In the genomic region with DNA sequence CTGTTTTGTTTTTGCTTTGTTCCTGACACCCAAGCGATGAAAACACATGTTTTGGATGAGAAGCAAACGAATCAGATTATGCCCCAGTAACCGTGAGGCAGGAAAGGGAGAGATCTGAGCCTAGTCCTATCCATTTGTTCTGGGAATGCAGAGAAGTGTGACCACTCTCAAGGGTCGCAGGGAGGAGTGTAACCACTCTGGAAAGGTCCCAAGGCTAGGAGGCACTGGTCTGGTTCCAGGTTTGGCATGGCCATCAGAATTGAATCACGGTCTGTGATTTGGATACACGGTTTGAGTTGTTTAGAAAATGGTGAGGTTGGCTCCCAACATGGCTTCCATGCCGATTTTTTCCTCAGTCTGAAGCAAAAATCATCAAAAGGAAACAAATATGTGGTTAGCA, we compare ENCODE assay signal across 33 mouse cellular contexts. TPM values are rescaled to one million over a fixed set of nuclear protein-coding genes. Genes with fewer than 3 reads are reported as not detected.
DNase-seq lines count a peak whose midpoint lies in the region; TF ChIP-seq lines count a peak whose summit lies in the region.
"Had no signal": no experiment of that assay in that cellular context is flagged by ENCODE, and none has a peak within 500 bp of the region (broad histone marks: within the 10 kb centered on the region; RNA-seq: fewer than 3 reads in every experiment).

No protein-coding gene starts in this region.

- no peak for TF ChIP-seq EP300 in heart, adult 2 months (IDR thresholded peaks at IDR 0.05; ENCODE audit: insufficient read depth, low read depth, low read length)

- no peak overlapping the region for H3K4me3 ChIP-seq in heart, embryonic 10.5 days
- no peak overlapping the region for H3K4me3 ChIP-seq in heart, adult 2 months
- H3K4me3 ChIP-seq: embryonic facial prominence, embryonic 15.5 days; gastrocnemius, adult 2 months; hindbrain, embryonic 10.5 days; hindbrain, embryonic 13.5 days had no signal

- no peaks in the 10 kb centered on the region for H3K79me2 ChIP-seq in heart, adult 2 months (replicated peaks; ENCODE audit: control insufficient read depth, insufficient read depth, low read length)

- peak; percentile 62 to 65 for DNase-seq in cerebellum, postnatal 10 days
- DNase-seq in cerebellum, adult 9-11 months = no peak
- DNase-seq in heart, embryonic 10.5 days (ENCODE audit: low spot score) = peak; percentile 66
- DNase-seq in heart, adult 2 months = no peak
- peak; percentile 29 for DNase-seq in left cerebral cortex, postnatal 4 days
- no peak for DNase-seq in left cerebral cortex, postnatal 14 days (ENCODE audit: low spot score in 2 of 2)
- DNase-seq: adrenal gland, postnatal 10 days; adrenal gland, postnatal 36 days; cerebellum, adult 18-20 months; cerebellum, adult 9-10 months; cerebellum, postnatal 36 days; embryo, embryonic 11 days; forebrain, postnatal 0 days; gastrocnemius, adult 2 months; gastrocnemius, postnatal 14 days; heart, adult 18-20 months; heart, postnatal 36 days had no signal

- H3K27me3 ChIP-seq in heart, embryonic 10.5 days (ENCODE audit: insufficient read depth, poor library complexity, severe bottlenecking) = peaks cover 5% of the 10 kb centered on the region; the same call in 1 of the 2 replicates
- no peaks in the 10 kb centered on the region for H3K27me3 ChIP-seq in heart, adult 2 months (ENCODE audit: control insufficient read depth, insufficient read depth, low read length)
- H3K27me3 ChIP-seq: embryonic facial prominence, embryonic 15.5 days; hindbrain, embryonic 13.5 days had no signal

- H3K9me3 ChIP-seq in heart, embryonic 10.5 days = no peaks in the 10 kb centered on the region
- H3K9me3 ChIP-seq: embryonic facial prominence, embryonic 15.5 days; hindbrain, embryonic 13.5 days had no signal

- no peak overlapping the region for H3K27ac ChIP-seq in heart, embryonic 10.5 days
- no peak overlapping the region for H3K27ac ChIP-seq in heart, adult 2 months
- H3K27ac ChIP-seq: embryonic facial prominence, embryonic 15.5 days; gastrocnemius, adult 2 months; hindbrain, embryonic 10.5 days; hindbrain, embryonic 13.5 days had no signal

- no peak for TF ChIP-seq CTCF in heart, adult 2 months (IDR thresholded peaks at IDR 0.05)

- peaks cover 14% of the 10 kb centered on the region for H3K4me1 ChIP-seq in heart, embryonic 10.5 days
- no peaks in the 10 kb centered on the region for H3K4me1 ChIP-seq in heart, adult 2 months (ENCODE audit: control insufficient read depth, insufficient read depth, low read length)
- H3K4me1 ChIP-seq: embryonic facial prominence, embryonic 15.5 days; hindbrain, embryonic 13.5 days had no signal

- no peaks in the 10 kb centered on the region for H3K36me3 ChIP-seq in heart, embryonic 10.5 days
- no peaks in the 10 kb centered on the region for H3K36me3 ChIP-seq in heart, adult 2 months (ENCODE audit: control insufficient read depth, insufficient read depth, low read length)
- H3K36me3 ChIP-seq: embryonic facial prominence, embryonic 15.5 days; hindbrain, embryonic 10.5 days; hindbrain, embryonic 13.5 days had no signal

- no peak for TF ChIP-seq POLR2A in heart, adult 2 months (IDR thresholded peaks at IDR 0.05; ENCODE audit: insufficient read depth, low read depth, low read length)

- no peak overlapping the region for H3K9ac ChIP-seq in heart, adult 2 months (ENCODE audit: low read depth, low read length)
- H3K9ac ChIP-seq: embryonic facial prominence, embryonic 15.5 days; forebrain, postnatal 0 days; hindbrain, embryonic 13.5 days had no signal

- 61% methylated on average over 7 of the region's 7 CpGs for WGBS in heart, embryonic 10.5 days
- 69% methylated on average over 7 of the region's 7 CpGs for WGBS in heart, adult 2 months

- intact Hi-C loops in heart, adult 2 months (cut with DNase I) = no loop called here
- intact Hi-C loops in left cerebral cortex, postnatal 4 days (cut with DNase I) = no loop called here
- intact Hi-C loops in left cerebral cortex, postnatal 14 days (cut with DNase I) = no loop called here

RNA-seq across cellular contexts. Expression of a gene that starts 30.5 kb away (rescaled TPM):
- polyA plus RNA-seq in heart, embryonic 10.5 days (2016; fragmentation: Nextera tagmentation; extraction: Ambion mirVana) = 9.8 and 12.2 TPM in 2 replicates
- total RNA-seq in heart, adult 2 months (2021) = 10 to 100 TPM; 29.8 to 35.1 TPM
- 15.3 and 26.8 TPM in 2 replicates for polyA plus RNA-seq in heart, adult 2 months (2012; rRNA removed)
- 10 to 100 TPM; 11.8 to 14.6 TPM for total RNA-seq in left cerebral cortex, postnatal 4 days (2021)
- 10 to 100 TPM; 18.5 to 22.5 TPM for total RNA-seq in left cerebral cortex, postnatal 14 days (2021)

RNA-seq across cellular contexts. Expression of a gene that starts 43.8 kb away (rescaled TPM):
- polyA plus RNA-seq in heart, embryonic 10.5 days (2016; fragmentation: Nextera tagmentation; extraction: Ambion mirVana) = not detected in 2 replicates
- not detected for total RNA-seq in heart, adult 2 months (2021)
- polyA plus RNA-seq in heart, adult 2 months (2012; rRNA removed) = not detected in 2 replicates
- total RNA-seq in left cerebral cortex, postnatal 4 days (2021) = not detected
- total RNA-seq in left cerebral cortex, postnatal 14 days (2021) = not detected
- total RNA-seq: adrenal gland, adult 18-20 months; adrenal gland, postnatal 10 days; adrenal gland, postnatal 36 days; ES-E14; forebrain, postnatal 0 days; gastrocnemius, adult 2 months; gastrocnemius, postnatal 14 days; gastrocnemius, postnatal 4 days; heart, adult 18-20 months; heart, postnatal 36 days had no signal
- polyA plus RNA-seq: cortical plate, adult 2 months; embryonic facial prominence, embryonic 11.5 days; embryonic facial prominence, embryonic 15.5 days; forebrain, embryonic 11.5 days; frontal cortex, adult 2 months; heart, embryonic 11.5 days; heart, embryonic 14.5 days; heart, postnatal 0 days; intestine, embryonic 14.5 days; intestine, postnatal 0 days; Patski had no signal

Comparison
In these comparisons a context has a peak if more than half of its experiments do, and no peak if none do; other contexts are left out.
1. DNase-seq: peak in cerebellum, postnatal 10 days (2 of 2), heart, embryonic 10.5 days (single experiment) and left cerebral cortex, postnatal 4 days (single experiment); none in cerebellum, adult 9-11 months (single experiment), heart, adult 2 months (0 of 2) and left cerebral cortex, postnatal 14 days (0 of 2).